Mouse (Mus musculus) midbrain, embryonic 11.5 days (tissue): Measurements from ENCODE around the gene Smim4. TPM values are rescaled to one million over a fixed set of nuclear protein-coding genes. Genes with fewer than 3 reads are reported as not detected.

Source experiments
- ATAC-seq: fragments of 200-750 bp; cut with Nextera tagmentation; 2 replicates; pipeline ENCODE4 v1.8.0; 2017; ENCODE audit warnings: moderate TSS enrichment, moderate library complexity; ENCODE audit not compliant: low FRiP score
- DNase-seq: peaks from one replicate; pipeline ENCODE4 v3.0.0; 2015; ENCODE audit warnings: low spot score; ENCODE audit errors: missing footprints
- H3K27ac ChIP-seq: fragments of 300-500 bp; sonication (generic); 2 replicates; pipeline ENCODE4 v1.5.1; 2014; ENCODE audit warnings: low read depth, low read length
- H3K27me3 ChIP-seq: fragments of 300-500 bp; sonication (generic); 2 replicates; pipeline ENCODE4 v1.6.1; 2014; ENCODE audit warnings: mild to moderate bottlenecking, low read length, moderate library complexity, mixed read lengths; ENCODE audit not compliant: control insufficient read depth, insufficient read depth
- H3K36me3 ChIP-seq: fragments of 300-500 bp; sonication (generic); 2 replicates; pipeline ENCODE4 v1.6.1; 2014; ENCODE audit warnings: mild to moderate bottlenecking, low read length, moderate library complexity, mixed read lengths; ENCODE audit not compliant: control insufficient read depth, insufficient read depth
- H3K4me1 ChIP-seq: fragments of 300-500 bp; sonication (generic); 2 replicates; pipeline ENCODE4 v1.6.1; 2014; ENCODE audit warnings: low read length; ENCODE audit not compliant: control insufficient read depth, insufficient read depth
- H3K4me2 ChIP-seq: fragments of 300-500 bp; sonication (generic); 2 replicates; pipeline ENCODE4 v1.6.1; 2014; ENCODE audit warnings: mild to moderate bottlenecking, moderate library complexity
- H3K4me3 ChIP-seq: fragments of 300-500 bp; sonication (generic); 2 replicates; pipeline ENCODE4 v1.5.1; 2014; ENCODE audit warnings: low read depth, low read length
- H3K9ac ChIP-seq: fragments of 300-500 bp; sonication (generic); 2 replicates; pipeline ENCODE4 v1.6.1; 2014; ENCODE audit warnings: low read length
- H3K9me3 ChIP-seq: fragments of 300-500 bp; sonication (generic); 2 replicates; pipeline ENCODE4 v1.6.1; 2016; ENCODE audit warnings: low read length; ENCODE audit not compliant: control insufficient read depth
- WGBS: fragments of 180-500 bp; shearing (Covaris S2); extraction: QIAGEN DNeasy Blood & Tissue Kit; methylation state at CpG from one replicate; pipeline ENCODE4 v1.1.7; 2014; 5-methylcytosine and 5-hydroxymethylcytosine counted together
- polyA plus RNA-seq: library from polyadenylated mRNA; unstranded; fragments of >200 nt; fragmentation: Nextera tagmentation; extraction: Ambion mirVana; gene quantifications from 2 replicates; pipeline ENCODE4 v1.2.1, GENCODE M21; 2014

The Smim4 gene
- polyA plus RNA-seq, 1 experiment from 2014 or later, result 56.2 TPM

DNA sequence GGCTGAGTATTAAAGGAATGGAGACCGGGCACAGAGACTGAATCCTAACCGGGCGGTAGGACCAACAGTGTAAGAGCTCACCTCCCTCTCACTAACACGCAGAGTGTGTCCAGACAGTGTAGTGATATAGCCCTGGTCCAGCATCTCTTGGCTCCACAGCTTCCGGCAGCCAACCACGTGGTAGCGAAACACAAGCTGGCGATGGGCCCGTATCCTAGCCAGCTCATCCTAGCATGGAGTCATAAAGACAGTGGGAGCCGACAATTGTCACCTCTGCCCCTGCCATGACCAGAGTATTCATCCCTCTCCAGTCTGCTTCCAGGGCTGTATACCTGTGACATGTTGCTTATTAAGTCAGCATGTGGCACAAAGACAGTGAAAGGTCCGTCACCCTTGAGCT, 16.9 kb upstream of the Smim4 start:
- H3K4me3 ChIP-seq, result no peak overlapping the region
- peaks cover 3% of the 10 kb centered on the region; the same call in 1 of the 2 replicates for H3K36me3 ChIP-seq
- DNase-seq (no peak), ATAC-seq (no peak)
- no peaks in the 10 kb centered on the region for H3K4me1 ChIP-seq
- no peak overlapping the region for H3K9ac ChIP-seq
- no peak overlapping the region for H3K4me2 ChIP-seq
- WGBS, result 90% methylated on average over 11 of the region's 11 CpGs
- no peaks in the 10 kb centered on the region for H3K9me3 ChIP-seq
- H3K27ac ChIP-seq, result no peak overlapping the region
- H3K27me3 ChIP-seq, result no peaks in the 10 kb centered on the region

- DNase-seq (no peak), ATAC-seq (no peak)
- 92% methylated on average over 14 of the region's 14 CpGs for WGBS
- H3K4me1 ChIP-seq, result no peaks in the 10 kb centered on the region
- H3K4me2 ChIP-seq, result no peak overlapping the region
- H3K27ac ChIP-seq, result no peak overlapping the region
- H3K36me3 ChIP-seq, result peaks cover 39% of the 10 kb centered on the region
- no peak overlapping the region for H3K9ac ChIP-seq
- no peak overlapping the region for H3K4me3 ChIP-seq
- H3K27me3 ChIP-seq, result no peaks in the 10 kb centered on the region
- H3K9me3 ChIP-seq, result no peaks in the 10 kb centered on the region
Observed at GRCm38 (mm10) chr14:31141011-31141410, 12.3 kb upstream of the Smim4 start.

GRCm38 (mm10) chr14:31140141-31140540, 11.4 kb upstream of the Smim4 start:
- Histone ChIP-seq H3K9me3 (no peaks in the 10 kb centered on the region), H3K27ac (no peak overlapping the region), H3K4me3 (no peak overlapping the region), H3K4me2 (no peak overlapping the region), H3K4me1 (no peaks in the 10 kb centered on the region), H3K9ac (no peak overlapping the region), H3K27me3 (no peaks in the 10 kb centered on the region), H3K36me3 (peaks cover 47% of the 10 kb centered on the region)
- WGBS, result 96% methylated on average over 15 of the region's 15 CpGs
- no peak for DNase-seq
- no peak for ATAC-seq

DNA sequence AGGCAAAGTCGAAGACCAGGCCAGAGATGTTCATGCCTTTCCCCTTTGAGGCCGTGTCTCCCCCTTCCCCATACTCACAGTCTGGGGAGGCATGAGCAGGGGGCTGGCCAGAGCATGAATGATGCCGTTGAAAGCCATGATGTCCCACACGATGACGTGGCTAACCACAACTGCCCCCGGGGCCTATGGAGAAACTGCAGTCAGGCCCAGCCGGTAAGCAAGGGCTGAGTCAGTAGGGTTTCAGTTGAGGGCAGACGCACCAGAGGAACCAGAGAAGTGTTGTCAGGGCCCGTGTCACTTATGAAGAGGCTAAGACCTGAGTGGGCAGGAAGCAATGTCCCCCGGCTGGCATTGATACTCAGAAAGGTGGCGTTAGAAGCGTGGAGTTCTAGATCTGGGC, 10.9 kb upstream of the Smim4 start:
- DNase-seq, result no peak
- ATAC-seq, result no peak
- Histone ChIP-seq H3K9me3 (no peaks in the 10 kb centered on the region), H3K4me1 (no peaks in the 10 kb centered on the region), H3K9ac (no peak overlapping the region), H3K27ac (no peak overlapping the region), H3K4me2 (no peak overlapping the region), H3K4me3 (no peak overlapping the region), H3K36me3 (peaks cover 48% of the 10 kb centered on the region), H3K27me3 (no peaks in the 10 kb centered on the region)
- 91% methylated on average over 12 of the region's 12 CpGs for WGBS

- peaks cover 48% of the 10 kb centered on the region for H3K36me3 ChIP-seq
- no peak overlapping the region for H3K4me2 ChIP-seq
- WGBS, result 95% methylated on average over 9 of the region's 9 CpGs
- H3K27me3 ChIP-seq, result no peaks in the 10 kb centered on the region
- no peak overlapping the region for H3K9ac ChIP-seq
- no peak overlapping the region for H3K27ac ChIP-seq
- no peaks in the 10 kb centered on the region for H3K4me1 ChIP-seq
- H3K4me3 ChIP-seq, result no peak overlapping the region
- DNase-seq (no peak), ATAC-seq (no peak)
- no peaks in the 10 kb centered on the region for H3K9me3 ChIP-seq
Observed at GRCm38 (mm10) chr14:31138897-31139429, 10.2 kb upstream of the Smim4 start.

GRCm38 (mm10) chr14:31138219-31138896, 9.6 kb upstream of the Smim4 start:
- peaks cover under 1% of the 10 kb centered on the region for H3K4me1 ChIP-seq
- H3K36me3 ChIP-seq, result peaks cover 48% of the 10 kb centered on the region
- DNase-seq, result no peak
- H3K4me2 ChIP-seq, result no peak overlapping the region
- H3K27me3 ChIP-seq, result no peaks in the 10 kb centered on the region
- WGBS, result 90% methylated on average over 29 of the region's 35 CpGs
- H3K27ac ChIP-seq, result no peak overlapping the region
- ATAC-seq, result no peak
- H3K9ac ChIP-seq, result no peak overlapping the region
- H3K4me3 ChIP-seq, result no peak overlapping the region
- no peaks in the 10 kb centered on the region for H3K9me3 ChIP-seq

DNA sequence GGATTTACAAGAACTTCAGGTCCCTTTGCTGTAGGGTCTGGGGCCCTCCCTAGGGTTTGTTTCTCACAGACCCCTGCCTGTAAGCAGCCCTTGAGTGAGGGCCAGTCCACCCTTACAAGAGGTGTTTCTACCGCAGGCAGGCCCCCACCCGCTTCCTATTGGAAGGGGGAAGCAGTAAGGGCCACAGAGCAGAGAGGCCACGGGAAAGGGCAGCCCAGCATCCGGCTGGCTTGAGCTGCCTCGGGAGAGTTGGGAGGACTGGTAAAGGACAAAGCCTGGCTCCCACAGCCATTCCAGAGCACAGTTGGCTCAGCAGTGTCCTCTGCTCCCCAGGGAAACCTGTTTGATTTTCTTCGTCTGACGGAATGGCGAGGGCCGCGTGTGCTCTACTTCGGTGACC, 9.0 kb upstream of the Smim4 start:
- Histone ChIP-seq H3K27ac (no peak overlapping the region), H3K36me3 (peaks cover 48% of the 10 kb centered on the region)

GRCm38 (mm10) chr14:31137281-31137595, 8.5 kb upstream of the Smim4 start:
- Histone ChIP-seq H3K4me2 (no peak overlapping the region), H3K27me3 (no peaks in the 10 kb centered on the region), H3K36me3 (peaks cover 45% of the 10 kb centered on the region), H3K4me1 (peaks cover 12% of the 10 kb centered on the region), H3K9ac (no peak overlapping the region), H3K4me3 (no peak overlapping the region), H3K27ac (no peak overlapping the region), H3K9me3 (no peaks in the 10 kb centered on the region)
- no peak for DNase-seq
- no peak for ATAC-seq
- 91% methylated on average over 10 of the region's 10 CpGs for WGBS

More for the DNA sequence above, 9.0 kb upstream of the Smim4 start:
- no peak overlapping the region for H3K4me3 ChIP-seq
- H3K4me1 ChIP-seq, result peaks cover 6% of the 10 kb centered on the region
- DNase-seq (no peak), ATAC-seq (no peak)
- H3K27me3 ChIP-seq, result no peaks in the 10 kb centered on the region
- 92% methylated on average over 11 of the region's 11 CpGs for WGBS
- no peak overlapping the region for H3K4me2 ChIP-seq
- no peak overlapping the region for H3K9ac ChIP-seq
- H3K9me3 ChIP-seq, result no peaks in the 10 kb centered on the region

DNA sequence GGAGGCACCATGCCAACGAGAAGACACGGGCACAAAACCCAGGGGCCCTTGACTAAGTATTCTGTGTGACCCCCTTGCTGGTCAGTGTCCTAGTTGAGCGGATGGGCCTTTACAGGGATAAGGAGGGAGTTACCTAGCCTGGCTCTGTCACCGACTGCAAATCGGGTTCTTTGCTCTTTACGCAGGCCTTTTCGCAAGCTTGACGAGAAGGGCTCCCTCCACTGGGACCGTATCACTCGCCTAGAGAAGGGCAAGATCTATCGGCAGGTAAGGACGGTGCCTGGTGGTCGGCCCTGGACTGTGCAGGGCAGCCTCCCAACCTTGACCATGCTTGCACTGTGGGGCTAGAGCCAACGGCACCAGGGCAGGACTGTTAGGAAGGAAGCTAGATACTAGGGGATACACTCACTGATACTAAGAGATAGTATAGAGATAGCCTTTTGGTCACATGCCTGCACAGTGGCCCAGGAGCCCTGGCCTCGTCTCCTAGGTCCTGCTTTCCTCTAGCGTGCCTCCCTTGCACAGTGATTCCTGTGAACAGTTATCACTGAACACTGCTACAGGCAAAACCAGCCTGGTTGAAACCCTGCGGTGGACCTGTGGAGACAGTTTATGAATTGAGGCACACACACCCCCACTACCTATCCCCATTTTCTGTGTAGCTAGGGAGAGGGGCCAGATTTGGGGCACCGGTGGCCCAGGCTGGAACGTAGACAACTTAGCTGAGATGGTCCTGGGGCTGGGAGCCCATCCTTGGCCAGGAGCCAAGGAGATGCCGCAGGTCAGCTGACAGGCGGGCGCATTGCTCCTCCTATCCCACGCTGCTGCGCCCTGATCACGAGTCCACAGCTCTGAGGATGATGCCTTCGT, 7.9 kb upstream of the Smim4 start:
- Histone ChIP-seq H3K9ac (no peak overlapping the region), H3K36me3 (peaks cover 45% of the 10 kb centered on the region), H3K27me3 (no peaks in the 10 kb centered on the region), H3K4me1 (peaks cover 16% of the 10 kb centered on the region), H3K4me2 (no peak overlapping the region), H3K27ac (no peak overlapping the region), H3K4me3 (no peak overlapping the region), H3K9me3 (no peaks in the 10 kb centered on the region)
- DNase-seq, result no peak
- no peak for ATAC-seq
- 91% methylated on average over 26 of the region's 26 CpGs for WGBS
